Mouse (Mus musculus) limb, embryonic 14.5 days (tissue): Measurements from ENCODE around the gene Rbp1. TPM values are rescaled to one million over a fixed set of nuclear protein-coding genes. Genes with fewer than 3 reads are reported as not detected.

Experiments used
- ATAC-seq: fragments of 200-750 bp; cut with Nextera tagmentation; 2 replicates; pipeline ENCODE4 v1.8.0; 2017; ENCODE audit warnings: low read depth, moderate number of reproducible peaks, moderate TSS enrichment; ENCODE audit not compliant: low FRiP score
- DNase-seq: peaks from one replicate; pipeline ENCODE4 v3.0.0-alpha.2; 2015; ENCODE audit warnings: low spot score
- H3K27ac ChIP-seq: fragments of 300-500 bp; sonication (generic); replicated peaks from 2 replicates; pipeline ENCODE4 v1.5.1; 2014; ENCODE audit warnings: low read depth, mild to moderate bottlenecking, low read length, moderate library complexity, mixed read lengths
- H3K27me3 ChIP-seq: fragments of 300-500 bp; sonication (generic); 2 replicates; pipeline ENCODE4 v1.6.1; 2014; ENCODE audit warnings: low read length, mixed read lengths; ENCODE audit not compliant: control insufficient read depth, insufficient read depth
- H3K36me3 ChIP-seq: fragments of 300-500 bp; sonication (generic); 2 replicates; pipeline ENCODE4 v1.6.1; 2014; ENCODE audit warnings: mild to moderate bottlenecking, low read length, moderate library complexity, mixed read lengths; ENCODE audit not compliant: control insufficient read depth, insufficient read depth
- H3K4me1 ChIP-seq: fragments of 300-500 bp; sonication (generic); 2 replicates; pipeline ENCODE4 v1.6.1; 2014; ENCODE audit warnings: antibody characterized with exemption, low read length, mixed read lengths; ENCODE audit not compliant: control insufficient read depth, insufficient read depth
- H3K4me2 ChIP-seq: fragments of 300-500 bp; sonication (generic); replicated peaks from 2 replicates; pipeline ENCODE4 v1.6.1; 2014; ENCODE audit warnings: low read depth, mild to moderate bottlenecking, low read length, moderate library complexity; ENCODE audit not compliant: severe bottlenecking
- H3K4me3 ChIP-seq: fragments of 300-500 bp; sonication (generic); replicated peaks from 2 replicates; pipeline ENCODE4 v1.5.1; 2014; ENCODE audit warnings: low read length
- H3K9ac ChIP-seq: fragments of 300-500 bp; sonication (generic); 2 replicates; pipeline ENCODE4 v1.6.1; 2014; ENCODE audit warnings: mild to moderate bottlenecking, low read depth, low read length, moderate library complexity; ENCODE audit not compliant: severe bottlenecking
- H3K9me3 ChIP-seq: fragments of 300-500 bp; sonication (generic); 2 replicates; pipeline ENCODE4 v1.6.1; 2016; ENCODE audit warnings: low read length; ENCODE audit not compliant: control insufficient read depth
- POLR2A ChIP-seq: fragments of 200-500 bp; IDR thresholded peaks from 2 replicates; pipeline ENCODE4 v1.8.0; 2012; ENCODE audit warnings: inconsistent platforms, mild to moderate bottlenecking, moderate library complexity, borderline replicate concordance; ENCODE audit not compliant: insufficient read depth, insufficient read length; ENCODE audit errors: extremely low read depth
- WGBS: fragments of 180-500 bp; shearing (Covaris S2); extraction: QIAGEN DNeasy Blood & Tissue Kit; methylation state at CpG from one replicate; pipeline ENCODE4 v1.1.7; 2014; 5-methylcytosine and 5-hydroxymethylcytosine counted together
- polyA plus RNA-seq, 2 experiments: library from polyadenylated mRNA; depleted of rRNA in 1 of 2; stranded (reverse) in 1 of 2; unstranded in 1 of 2; fragments of >200 nt; fragmentation: Nextera tagmentation in 1 of 2; extraction: Ambion mirVana in 1 of 2; gene quantifications; 2 replicates each; pipeline versions ENCODE4 v1.2.1 to v1.2.3; 2012 to 2014

Rbp1 gene
- polyA plus RNA-seq, 2 experiments = 47.5 to 49.9 TPM

- H3K9me3 ChIP-seq = no peaks in the 10 kb centered on the region
- no peak for ATAC-seq
- no peak overlapping the region for H3K4me2 ChIP-seq
- WGBS = 47% methylated on average over 4 of the region's 4 CpGs
- DNase-seq = no peak
- H3K27ac ChIP-seq = no peak overlapping the region
- no peak overlapping the region for H3K9ac ChIP-seq
- H3K4me1 ChIP-seq = no peaks in the 10 kb centered on the region
- TF ChIP-seq POLR2A = no peak
- H3K4me3 ChIP-seq = no peak overlapping the region
- no peaks in the 10 kb centered on the region for H3K36me3 ChIP-seq
- H3K27me3 ChIP-seq = no peaks in the 10 kb centered on the region
Measured at GRCm38 (mm10) chr9:98482256-98482655, 59.5 kb downstream of the Rbp1 start.

GRCm38 (mm10) chr9:98485020-98485419 is 62.3 kb downstream of the Rbp1 start:
- Histone ChIP-seq H3K9ac (no peak overlapping the region), H3K27me3 (no peaks in the 10 kb centered on the region), H3K27ac (no peak overlapping the region), H3K9me3 (no peaks in the 10 kb centered on the region), H3K4me3 (no peak overlapping the region), H3K36me3 (no peaks in the 10 kb centered on the region), H3K4me1 (no peaks in the 10 kb centered on the region), H3K4me2 (no peak overlapping the region)
- WGBS = 81% methylated on average over 7 of the region's 7 CpGs
- no peak for TF ChIP-seq POLR2A
- ATAC-seq = no peak
- no peak for DNase-seq

- no peaks in the 10 kb centered on the region for H3K9me3 ChIP-seq
- no peak within 1 kb of the TSS for H3K9ac ChIP-seq
- no peaks in the 10 kb centered on the region for H3K36me3 ChIP-seq
- no peak within 1 kb of the TSS for H3K4me2 ChIP-seq
- TF ChIP-seq POLR2A = no peak
- H3K4me3 ChIP-seq = no peak within 1 kb of the TSS
- no peak within 1 kb of the TSS for H3K27ac ChIP-seq
- H3K4me1 ChIP-seq = no peaks in the 10 kb centered on the region
- no peaks in the 10 kb centered on the region for H3K27me3 ChIP-seq
- DNase-seq = no peak
- WGBS = 79% methylated on average over 3 of the region's 3 CpGs
- no peak for ATAC-seq
Measured at GRCm38 (mm10) chr9:98485815-98486214, 63.1 kb downstream of the Rbp1 start, which contains the start of gene Rbp2. Gene Rbp2, plus strand, starts transcription at chr9:98486115.

- Histone ChIP-seq H3K27ac (no peak overlapping the region), H3K4me1 (no peaks in the 10 kb centered on the region), H3K4me2 (no peak overlapping the region), H3K9ac (no peak overlapping the region), H3K4me3 (no peak overlapping the region), H3K9me3 (no peaks in the 10 kb centered on the region), H3K36me3 (no peaks in the 10 kb centered on the region), H3K27me3 (no peaks in the 10 kb centered on the region)
- TF ChIP-seq POLR2A = no peak
- DNase-seq (no peak), ATAC-seq (no peak)
- WGBS = 52% methylated on average over 6 of the region's 6 CpGs
Measured at GRCm38 (mm10) chr9:98487273-98487672, 64.5 kb downstream of the Rbp1 start.

GRCm38 (mm10) chr9:98489532-98489931 is 66.8 kb downstream of the Rbp1 start:
- H3K36me3 ChIP-seq = no peaks in the 10 kb centered on the region
- WGBS = 83% methylated on average over 4 of the region's 4 CpGs
- no peak overlapping the region for H3K4me3 ChIP-seq
- H3K9me3 ChIP-seq = no peaks in the 10 kb centered on the region
- no peaks in the 10 kb centered on the region for H3K27me3 ChIP-seq
- H3K4me1 ChIP-seq = no peaks in the 10 kb centered on the region
- no peak overlapping the region for H3K4me2 ChIP-seq
- H3K9ac ChIP-seq = no peak overlapping the region
- H3K27ac ChIP-seq = no peak overlapping the region
- DNase-seq (no peak), ATAC-seq (no peak)
- TF ChIP-seq POLR2A = no peak

- Histone ChIP-seq H3K4me3 (no peak overlapping the region), H3K4me1 (no peaks in the 10 kb centered on the region), H3K9ac (no peak overlapping the region), H3K27me3 (no peaks in the 10 kb centered on the region), H3K4me2 (no peak overlapping the region), H3K36me3 (no peaks in the 10 kb centered on the region), H3K9me3 (no peaks in the 10 kb centered on the region), H3K27ac (no peak overlapping the region)
- DNase-seq = no peak
- WGBS = 29% methylated on average over 4 of the region's 4 CpGs
- no peak for ATAC-seq
- no peak for TF ChIP-seq POLR2A
Measured at GRCm38 (mm10) chr9:98490128-98490527, 67.4 kb downstream of the Rbp1 start.
